Mouse (Mus musculus) layer of hippocampus, adult 2 months (tissue): ENCODE measurements around the gene Actn3. TPM values are rescaled to one million over a fixed set of nuclear protein-coding genes. Genes with fewer than 3 reads are reported as not detected.

Experiments
- DNase-seq, 2 experiments: peaks; one replicate each; pipeline ENCODE4 v3.0.0; 2022; ENCODE audit warnings: low spot score in 2 of 2
- H3K27ac ChIP-seq: fragments of 200-600 bp; 2 replicates; pipeline ENCODE4 v1.8.1; 2022
- H3K4me3 ChIP-seq: fragments of 200-600 bp; 2 replicates; pipeline ENCODE4 v1.8.1; 2022; ENCODE audit warnings: mild to moderate bottlenecking
- CTCF ChIP-seq: fragments of 200-600 bp; conservative IDR thresholded peaks from 2 replicates; pipeline ENCODE4 v1.8.1; 2022; ENCODE audit warnings: antibody characterized with exemption, mild to moderate bottlenecking, moderate library complexity
- total RNA-seq, 2 experiments: library from RNA; stranded (reverse); gene quantifications; 2 replicates each; pipeline ENCODE4 v1.2.3; 2021

Actn3 gene
- total RNA-seq, 2 experiments from 2014 or later: 0.82 to 1.5 TPM

- TF ChIP-seq CTCF: no peak
- DNase-seq: no peak
- no peak overlapping the region for H3K27ac ChIP-seq
- H3K4me3 ChIP-seq: no peak overlapping the region
These were observed 27.9 kb downstream of the Actn3 start for GRCm38 (mm10) chr19:4849800-4850199.

GRCm38 (mm10) chr19:4847490-4847889 lies 30.2 kb downstream of the Actn3 start:
- H3K27ac ChIP-seq: no peak overlapping the region
- DNase-seq: peak in 1 of 2 experiments; percentile 15
- peak; percentile 77 for TF ChIP-seq CTCF
- H3K4me3 ChIP-seq: no peak overlapping the region

- no peak for TF ChIP-seq CTCF
- no peak overlapping the region for H3K27ac ChIP-seq
- DNase-seq: no peak
These were observed 31.9 kb downstream of the Actn3 start for GRCm38 (mm10) chr19:4845846-4846245.

GRCm38 (mm10) chr19:4842611-4843010 lies 35.1 kb downstream of the Actn3 start:
- H3K27ac ChIP-seq: no peak overlapping the region
- H3K4me3 ChIP-seq: no peak overlapping the region
- TF ChIP-seq CTCF: no peak
- DNase-seq: no peak

More at GRCm38 (mm10) chr19:4845846-4846245, 31.9 kb downstream of the Actn3 start:
- no peak overlapping the region for H3K4me3 ChIP-seq

- no peak overlapping the region for H3K4me3 ChIP-seq
- TF ChIP-seq CTCF: no peak
- H3K27ac ChIP-seq: no peak overlapping the region
- DNase-seq: no peak
These were observed 36.9 kb downstream of the Actn3 start for GRCm38 (mm10) chr19:4840848-4841247.

- H3K27ac ChIP-seq: peak within 1 kb of the TSS; percentile 56
- DNase-seq: peak; percentile 94 to 97
- H3K4me3 ChIP-seq: peak within 1 kb of the TSS; percentile 88
- peak; percentile 37 for TF ChIP-seq CTCF
These were observed 38.6 kb downstream of the Actn3 start, which contains the start of the genes Ccs and Ccdc87 for GRCm38 (mm10) chr19:4839149-4839548. Gene Ccs (minus strand): TSS chr19:4839332. Gene Ccdc87 (plus strand): TSS chr19:4839366.

GRCm38 (mm10) chr19:4838526-4839140 lies 39.1 kb downstream of the Actn3 start:
- H3K27ac ChIP-seq: peak overlapping the region; percentile 56
- no peak for TF ChIP-seq CTCF

GRCm38 (mm10) chr19:4837049-4837448 lies 40.7 kb downstream of the Actn3 start:
- H3K4me3 ChIP-seq: no peak overlapping the region
- no peak for DNase-seq
- no peak for TF ChIP-seq CTCF
- no peak overlapping the region for H3K27ac ChIP-seq

More at GRCm38 (mm10) chr19:4838526-4839140, 39.1 kb downstream of the Actn3 start:
- no peak for DNase-seq
- H3K4me3 ChIP-seq: peak overlapping the region; percentile 88

- Histone ChIP-seq H3K4me3 (no peak overlapping the region), H3K27ac (no peak overlapping the region)
- DNase-seq: no peak
- TF ChIP-seq CTCF: no peak
These were observed 41.6 kb downstream of the Actn3 start for GRCm38 (mm10) chr19:4836096-4836495.

- DNase-seq: no peak
- Histone ChIP-seq H3K27ac (no peak overlapping the region), H3K4me3 (no peak overlapping the region)
- no peak for TF ChIP-seq CTCF
These were observed 43.7 kb downstream of the Actn3 start for GRCm38 (mm10) chr19:4833977-4834376.

- Histone ChIP-seq H3K4me3 (no peak overlapping the region), H3K27ac (no peak overlapping the region)
- peak; percentile 59 to 68 for DNase-seq
- no peak for TF ChIP-seq CTCF
These were observed 48.6 kb downstream of the Actn3 start for GRCm38 (mm10) chr19:4829156-4829555.

GRCm38 (mm10) chr19:4828444-4829114 lies 49.1 kb downstream of the Actn3 start:
- Histone ChIP-seq H3K27ac (no peak overlapping the region), H3K4me3 (no peak overlapping the region)
- no peak for DNase-seq
- TF ChIP-seq CTCF: no peak

GRCm38 (mm10) chr19:4820678-4821303 lies 56.9 kb downstream of the Actn3 start:
- DNase-seq: peak; percentile 67 to 82
- peak overlapping the region; percentile 56; the same call in 1 of the 2 replicates for H3K27ac ChIP-seq
- TF ChIP-seq CTCF: peak; percentile 65
- no peak overlapping the region for H3K4me3 ChIP-seq
